Mouse (Mus musculus) forebrain, embryonic 13.5 days (tissue): ENCODE measurements around the gene Cxcl1. TPM values are rescaled to one million over a fixed set of nuclear protein-coding genes. Genes with fewer than 3 reads are reported as not detected.
A peak's percentile ranks its signal among the peaks of the same experiment; 100 is the strongest.

Source experiments
- ATAC-seq: fragments of 200-750 bp; cut with Nextera tagmentation; 2 replicates; pipeline ENCODE4 v1.8.0; 2017
- H3K27ac ChIP-seq: fragments of 300-500 bp; sonication (generic); 2 replicates; pipeline ENCODE4 v1.5.1; 2015; ENCODE audit warnings: inconsistent platforms, mild to moderate bottlenecking, moderate library complexity
- H3K27me3 ChIP-seq: fragments of 300-500 bp; sonication (generic); 2 replicates; pipeline ENCODE4 v1.6.1; 2015; ENCODE audit warnings: mild to moderate bottlenecking, inconsistent platforms
- H3K36me3 ChIP-seq: fragments of 300-500 bp; sonication (generic); 2 replicates; pipeline ENCODE4 v1.6.1; 2015; ENCODE audit warnings: mild to moderate bottlenecking, inconsistent platforms; ENCODE audit not compliant: poor library complexity, severe bottlenecking
- H3K4me1 ChIP-seq: fragments of 300-500 bp; sonication (generic); 2 replicates; pipeline ENCODE4 v1.6.1; 2015; ENCODE audit warnings: inconsistent platforms
- H3K4me2 ChIP-seq: fragments of 300-500 bp; sonication (generic); 2 replicates; pipeline ENCODE4 v1.6.1; 2015; ENCODE audit warnings: inconsistent platforms, mild to moderate bottlenecking, moderate library complexity
- H3K4me3 ChIP-seq: fragments of 300-500 bp; sonication (generic); 2 replicates; pipeline ENCODE4 v1.5.1; 2015; ENCODE audit warnings: mild to moderate bottlenecking, inconsistent platforms
- H3K9ac ChIP-seq: fragments of 300-500 bp; sonication (generic); 2 replicates; pipeline ENCODE4 v1.6.1; 2015; ENCODE audit warnings: mild to moderate bottlenecking, inconsistent platforms
- H3K9me3 ChIP-seq: fragments of 300-500 bp; sonication (generic); replicated peaks from 2 replicates; pipeline ENCODE4 v1.6.1; 2016; ENCODE audit warnings: inconsistent platforms
- WGBS: fragments of 180-500 bp; shearing (Covaris S2); methylation state at CpG from one replicate; pipeline ENCODE4 v1.1.7; 2015; 5-methylcytosine and 5-hydroxymethylcytosine counted together
- polyA plus RNA-seq: library from polyadenylated mRNA; unstranded; fragments of >200 nt; fragmentation: Nextera tagmentation; extraction: Ambion mirVana; gene quantifications from 2 replicates; pipeline ENCODE4 v1.2.1, GENCODE M21; 2015

Cxcl1 gene
- polyA plus RNA-seq, 1 experiment from 2014 or later = not detected

DNA sequence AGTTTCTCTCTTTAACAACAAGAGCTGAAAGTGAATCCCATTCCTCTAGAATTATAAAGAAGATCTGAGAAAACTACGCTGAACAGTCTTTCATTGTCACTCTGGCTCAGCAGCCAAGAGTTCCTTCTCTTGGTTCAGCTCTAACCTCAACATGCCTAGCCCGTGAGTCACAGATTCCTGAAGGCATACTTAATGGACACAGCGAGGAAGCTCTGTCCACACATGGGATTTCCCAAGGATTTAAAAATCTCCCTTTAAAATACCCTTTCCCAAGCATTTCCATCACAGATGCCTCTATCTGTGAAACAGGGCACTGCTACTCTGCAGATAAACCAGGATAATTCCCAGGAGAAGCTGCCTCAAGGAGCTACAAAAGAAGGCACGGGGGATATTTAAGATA lies 15.0 kb upstream of the Cxcl1 start:
- 84% methylated on average over 4 of the region's 4 CpGs for WGBS
- Histone ChIP-seq H3K4me2 (no peak overlapping the region), H3K36me3 (no peaks in the 10 kb centered on the region), H3K27me3 (no peaks in the 10 kb centered on the region), H3K9me3 (no peaks in the 10 kb centered on the region), H3K4me1 (no peaks in the 10 kb centered on the region), H3K9ac (no peak overlapping the region), H3K4me3 (no peak overlapping the region), H3K27ac (no peak overlapping the region)
- ATAC-seq = no peak

- Histone ChIP-seq H3K4me1 (no peaks in the 10 kb centered on the region), H3K4me2 (no peak overlapping the region), H3K9me3 (no peaks in the 10 kb centered on the region), H3K9ac (no peak overlapping the region), H3K27ac (no peak overlapping the region), H3K27me3 (no peaks in the 10 kb centered on the region), H3K4me3 (no peak overlapping the region), H3K36me3 (no peaks in the 10 kb centered on the region)
- no peak for ATAC-seq
- 86% methylated on average over 8 of the region's 8 CpGs for WGBS
These were observed 14.4 kb upstream of the Cxcl1 start for GRCm38 (mm10) chr5:90876471-90877172.

- H3K4me3 ChIP-seq = no peak overlapping the region
- H3K27me3 ChIP-seq = no peaks in the 10 kb centered on the region
- H3K4me2 ChIP-seq = no peak overlapping the region
- ATAC-seq = no peak
- H3K9me3 ChIP-seq = no peaks in the 10 kb centered on the region
- no peaks in the 10 kb centered on the region for H3K36me3 ChIP-seq
- no peaks in the 10 kb centered on the region for H3K4me1 ChIP-seq
- no peak overlapping the region for H3K9ac ChIP-seq
- H3K27ac ChIP-seq = no peak overlapping the region
These were observed 13.9 kb upstream of the Cxcl1 start for GRCm38 (mm10) chr5:90877173-90877512.

GRCm38 (mm10) chr5:90879307-90880014 lies 11.6 kb upstream of the Cxcl1 start:
- H3K4me3 ChIP-seq = no peak overlapping the region
- H3K4me2 ChIP-seq = no peak overlapping the region
- H3K9me3 ChIP-seq = no peaks in the 10 kb centered on the region
- no peaks in the 10 kb centered on the region for H3K4me1 ChIP-seq
- 91% methylated on average over 3 of the region's 3 CpGs for WGBS
- H3K27ac ChIP-seq = no peak overlapping the region
- H3K36me3 ChIP-seq = no peaks in the 10 kb centered on the region
- no peak for ATAC-seq
- no peak overlapping the region for H3K9ac ChIP-seq
- H3K27me3 ChIP-seq = no peaks in the 10 kb centered on the region

- no peak overlapping the region for H3K4me3 ChIP-seq
- ATAC-seq = no peak
- no peak overlapping the region for H3K4me2 ChIP-seq
- H3K27ac ChIP-seq = no peak overlapping the region
- no peaks in the 10 kb centered on the region for H3K9me3 ChIP-seq
- no peak overlapping the region for H3K9ac ChIP-seq
- no peaks in the 10 kb centered on the region for H3K36me3 ChIP-seq
- no peaks in the 10 kb centered on the region for H3K27me3 ChIP-seq
- no peaks in the 10 kb centered on the region for H3K4me1 ChIP-seq
- WGBS = 77% methylated on average over 7 of the region's 7 CpGs
These were observed 10.6 kb upstream of the Cxcl1 start for GRCm38 (mm10) chr5:90880335-90880850.

GRCm38 (mm10) chr5:90881021-90881420 lies 10.0 kb upstream of the Cxcl1 start:
- H3K27me3 ChIP-seq = no peaks in the 10 kb centered on the region
- ATAC-seq = no peak
- no peak overlapping the region for H3K4me3 ChIP-seq
- no peaks in the 10 kb centered on the region for H3K4me1 ChIP-seq
- H3K36me3 ChIP-seq = no peaks in the 10 kb centered on the region
- no peak overlapping the region for H3K27ac ChIP-seq
- no peak overlapping the region for H3K4me2 ChIP-seq
- H3K9me3 ChIP-seq = no peaks in the 10 kb centered on the region
- 93% methylated on average over 4 of the region's 4 CpGs for WGBS
- no peak overlapping the region for H3K9ac ChIP-seq

- Histone ChIP-seq H3K36me3 (no peaks in the 10 kb centered on the region), H3K4me2 (no peak overlapping the region), H3K9me3 (no peaks in the 10 kb centered on the region), H3K27ac (no peak overlapping the region), H3K27me3 (no peaks in the 10 kb centered on the region), H3K9ac (no peak overlapping the region), H3K4me1 (no peaks in the 10 kb centered on the region), H3K4me3 (no peak overlapping the region)
- WGBS = 94% methylated on average over 5 of the region's 5 CpGs
- no peak for ATAC-seq
These were observed 9.4 kb upstream of the Cxcl1 start for GRCm38 (mm10) chr5:90881682-90882081.

DNA sequence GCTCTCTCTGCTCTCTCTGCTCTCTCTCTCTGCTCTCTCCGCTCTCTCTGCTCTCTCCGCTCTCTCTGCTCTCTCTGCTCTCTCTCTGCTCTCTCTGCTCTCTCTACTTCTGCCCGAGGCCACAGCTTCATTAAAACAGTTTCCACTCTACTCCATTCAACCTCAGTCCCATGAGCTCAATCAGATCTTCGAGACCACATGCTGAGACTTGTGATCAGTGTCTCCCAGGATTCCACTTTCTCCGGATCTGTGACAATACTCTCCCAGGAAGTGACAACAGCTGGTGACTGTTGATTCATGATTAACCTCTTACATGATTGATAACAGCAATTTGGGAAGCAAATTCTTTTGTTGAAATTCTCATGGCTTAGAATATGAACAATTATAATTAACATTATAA lies 8.9 kb upstream of the Cxcl1 start:
- no peak overlapping the region for H3K4me3 ChIP-seq
- no peak overlapping the region for H3K27ac ChIP-seq
- no peak overlapping the region for H3K9ac ChIP-seq
- no peaks in the 10 kb centered on the region for H3K4me1 ChIP-seq
- H3K9me3 ChIP-seq = no peaks in the 10 kb centered on the region
- no peak for ATAC-seq
- WGBS = 82% methylated on average over 5 of the region's 5 CpGs
- H3K36me3 ChIP-seq = no peaks in the 10 kb centered on the region
- no peak overlapping the region for H3K4me2 ChIP-seq
- H3K27me3 ChIP-seq = no peaks in the 10 kb centered on the region

GRCm38 (mm10) chr5:90884628-90885242 lies 6.3 kb upstream of the Cxcl1 start:
- Histone ChIP-seq H3K27ac (no peak overlapping the region), H3K9me3 (no peaks in the 10 kb centered on the region), H3K36me3 (no peaks in the 10 kb centered on the region), H3K4me3 (no peak overlapping the region), H3K4me1 (no peaks in the 10 kb centered on the region), H3K4me2 (no peak overlapping the region), H3K9ac (no peak overlapping the region), H3K27me3 (no peaks in the 10 kb centered on the region)
- peak; percentile 21; the same call in 1 of the 2 replicates for ATAC-seq
- WGBS = 67% methylated on average over 2 of the region's 2 CpGs

DNA sequence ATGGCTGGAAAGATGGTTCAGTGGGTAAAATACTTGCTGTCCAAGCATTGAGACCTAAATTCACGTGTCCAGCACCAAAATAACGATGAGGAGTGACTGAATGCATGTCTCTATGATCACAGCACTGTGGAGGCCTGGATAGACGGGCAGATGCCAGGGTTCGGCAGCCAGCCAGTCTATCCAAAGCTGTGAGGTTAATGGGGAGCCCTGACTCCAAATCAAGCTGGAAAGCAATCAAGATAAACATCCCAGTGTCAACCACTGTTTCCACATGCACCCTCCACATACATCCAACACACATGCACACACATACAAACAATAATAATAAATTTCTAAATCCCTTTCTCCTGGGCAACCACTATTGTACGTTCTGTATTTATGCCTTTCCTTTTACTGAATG lies 2.4 kb upstream of the Cxcl1 start:
- 75% methylated on average over 5 of the region's 5 CpGs for WGBS
- Histone ChIP-seq H3K36me3 (no peaks in the 10 kb centered on the region), H3K4me2 (no peak overlapping the region), H3K4me1 (peaks cover 5% of the 10 kb centered on the region), H3K4me3 (no peak overlapping the region), H3K9me3 (no peaks in the 10 kb centered on the region), H3K27me3 (peaks cover 10% of the 10 kb centered on the region; the same call in 1 of the 2 replicates), H3K27ac (no peak overlapping the region), H3K9ac (no peak overlapping the region)
- no peak for ATAC-seq

DNA sequence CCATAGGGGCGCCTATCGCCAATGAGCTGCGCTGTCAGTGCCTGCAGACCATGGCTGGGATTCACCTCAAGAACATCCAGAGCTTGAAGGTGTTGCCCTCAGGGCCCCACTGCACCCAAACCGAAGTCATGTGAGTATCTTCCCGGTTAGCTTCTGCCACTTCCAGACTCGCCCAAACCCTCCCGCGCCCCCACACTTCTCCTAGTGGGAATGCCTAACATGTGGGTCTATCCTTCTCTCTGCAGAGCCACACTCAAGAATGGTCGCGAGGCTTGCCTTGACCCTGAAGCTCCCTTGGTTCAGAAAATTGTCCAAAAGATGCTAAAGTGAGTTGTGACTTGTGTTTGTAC lies 398 bp downstream of the Cxcl1 start:
- no peak for ATAC-seq
- peaks cover 10% of the 10 kb centered on the region; the same call in 1 of the 2 replicates for H3K27me3 ChIP-seq
- H3K4me1 ChIP-seq = peaks cover 5% of the 10 kb centered on the region
- no peaks in the 10 kb centered on the region for H3K36me3 ChIP-seq
- no peak overlapping the region for H3K27ac ChIP-seq
- H3K9ac ChIP-seq = peak overlapping the region; percentile 60
- no peaks in the 10 kb centered on the region for H3K9me3 ChIP-seq
- H3K4me3 ChIP-seq = peak overlapping the region; percentile 46
- WGBS = 27% methylated on average over 10 of the region's 10 CpGs
- peak overlapping the region; percentile 78 for H3K4me2 ChIP-seq

- no peak for ATAC-seq
- no peak overlapping the region for H3K27ac ChIP-seq
- H3K9ac ChIP-seq = no peak overlapping the region
- H3K27me3 ChIP-seq = peaks cover 10% of the 10 kb centered on the region; the same call in 1 of the 2 replicates
- no peaks in the 10 kb centered on the region for H3K36me3 ChIP-seq
- no peak overlapping the region for H3K4me2 ChIP-seq
- peaks cover 5% of the 10 kb centered on the region for H3K4me1 ChIP-seq
- H3K4me3 ChIP-seq = no peak overlapping the region
- H3K9me3 ChIP-seq = no peaks in the 10 kb centered on the region
- 75% methylated on average over 8 of the region's 8 CpGs for WGBS
These were observed 3.2 kb downstream of the Cxcl1 start for GRCm38 (mm10) chr5:90894231-90894630.
